Mouse (Mus musculus) CH12.LX (cell line): ENCODE measurements around the gene Ezh2. TPM values are rescaled to one million over a fixed set of nuclear protein-coding genes. Genes with fewer than 3 reads are reported as not detected.
A peak's percentile ranks its signal among the peaks of the same experiment; 100 is the strongest.

Experiments used
- DNase-seq: peaks from one replicate; pipeline ENCODE4 v3.0.0-alpha.2; 2013; ENCODE audit errors: extremely low read depth
- H3K27ac ChIP-seq: 2 replicates; pipeline ENCODE4 v1.5.1; 2012; ENCODE audit warnings: low read depth, mild to moderate bottlenecking, control low read depth, moderate library complexity; ENCODE audit not compliant: insufficient read depth
- H3K27me3 ChIP-seq: replicated peaks from 2 replicates; pipeline ENCODE3; 2012; ENCODE audit warnings: inconsistent platforms
- H3K36me3 ChIP-seq, 2 experiments: replicated peaks in 1 of 2; 2 replicates each; pipeline versions ENCODE3 to v1.6.1; 2012; ENCODE audit warnings: inconsistent platforms in 1 of 2, low read length in 1 of 2, mild to moderate bottlenecking in 1 of 2, mixed read lengths in 1 of 2, moderate library complexity in 1 of 2; ENCODE audit not compliant: control insufficient read depth in 1 of 2, insufficient read depth in 1 of 2
- H3K4me1 ChIP-seq, 2 experiments: 2 replicates each; pipeline ENCODE4 v1.6.1; 2012; ENCODE audit warnings: inconsistent platforms in 1 of 2, moderate library complexity in 1 of 2; ENCODE audit not compliant: insufficient read depth in 2 of 2, control insufficient read depth in 1 of 2
- H3K4me2 ChIP-seq: 2 replicates; pipeline ENCODE4 v1.6.1; 2012; ENCODE audit warnings: low read depth, mild to moderate bottlenecking, control low read depth; ENCODE audit not compliant: poor library complexity, insufficient read depth, severe bottlenecking
- H3K4me3 ChIP-seq, 3 experiments: fragments of 150-350 bp in 1 of 3; sonication (generic) in 1 of 3; replicated peaks in 1 of 3; 2 replicates each; pipeline versions ENCODE3 to v1.5.1; 2011 to 2012; ENCODE audit warnings: low read depth in 2 of 3, low read length in 2 of 3, mild to moderate bottlenecking in 2 of 3, moderate library complexity in 2 of 3, control low read depth in 1 of 3, improper control_type of control experiment in 1 of 3, inconsistent platforms in 1 of 3, mixed read lengths in 1 of 3; ENCODE audit not compliant: poor library complexity in 1 of 3
- H3K79me2 ChIP-seq: replicated peaks from 2 replicates; pipeline ENCODE4 v1.6.1; 2012; ENCODE audit warnings: mild to moderate bottlenecking, moderate library complexity; ENCODE audit not compliant: control insufficient read depth, poor library complexity, insufficient read depth, severe bottlenecking; ENCODE audit errors: extremely low read depth
- H3K9ac ChIP-seq: 2 replicates; pipeline ENCODE4 v1.6.1; 2012; ENCODE audit warnings: low read depth, mild to moderate bottlenecking, control low read depth, moderate library complexity; ENCODE audit not compliant: insufficient read depth
- H3K9me3 ChIP-seq: replicated peaks from 2 replicates; pipeline ENCODE3; 2012; ENCODE audit warnings: low read length, inconsistent platforms, mixed read lengths
- BHLHE40 ChIP-seq: IDR thresholded peaks from 2 replicates; pipeline ENCODE4 v1.6.1; 2011; ENCODE audit warnings: mild to moderate bottlenecking, low read depth, low read length, improper control_type of control experiment
- CHD2 ChIP-seq: IDR thresholded peaks from 2 replicates; pipeline ENCODE4 v1.6.1; 2011; ENCODE audit warnings: low read length, improper control_type of control experiment
- CTCF ChIP-seq, 2 experiments: IDR thresholded peaks in 1 of 2; conservative IDR thresholded peaks in 1 of 2; 2 replicates each; pipeline ENCODE4 v1.5.1; 2011 to 2012; ENCODE audit warnings: low read depth in 2 of 2, low read length in 2 of 2, improper control_type of control experiment in 1 of 2, inconsistent platforms in 1 of 2, mild to moderate bottlenecking in 1 of 2, moderate library complexity in 1 of 2
- E2F4 ChIP-seq: IDR thresholded peaks from 2 replicates; pipeline ENCODE4 v1.6.1; 2011; ENCODE audit warnings: low read depth, low read length, improper control_type of control experiment; ENCODE audit not compliant: insufficient replicate concordance
- ELF1 ChIP-seq: IDR thresholded peaks from 2 replicates; pipeline ENCODE4 v1.6.1; 2014; ENCODE audit warnings: low read depth, mild to moderate bottlenecking, inconsistent platforms, low read length, improper control_type of control experiment
- EP300 ChIP-seq: IDR thresholded peaks from 2 replicates; pipeline ENCODE4 v1.6.1; 2011; ENCODE audit warnings: low read length, improper control_type of control experiment
- ETS1 ChIP-seq: conservative IDR thresholded peaks from 2 replicates; pipeline ENCODE4 v1.6.1; 2012; ENCODE audit warnings: low read depth, mild to moderate bottlenecking, inconsistent platforms, low read length, improper control_type of control experiment, moderate library complexity
- GABPA ChIP-seq: IDR thresholded peaks from 2 replicates; pipeline ENCODE4 v1.6.1; 2012; ENCODE audit warnings: low read depth, low read length, improper control_type of control experiment, inconsistent platforms; ENCODE audit not compliant: insufficient replicate concordance
- IRF4 ChIP-seq: IDR thresholded peaks from 2 replicates; pipeline ENCODE4 v1.6.1; 2014; ENCODE audit warnings: low read depth, mild to moderate bottlenecking, inconsistent platforms, low read length, improper control_type of control experiment
- JUND ChIP-seq: conservative IDR thresholded peaks from 2 replicates; pipeline ENCODE4 v1.6.1; 2011; ENCODE audit warnings: low read depth, low read length, improper control_type of control experiment
- MAFK ChIP-seq: IDR thresholded peaks from 2 replicates; pipeline ENCODE4 v1.6.1; 2011; ENCODE audit warnings: low read length, improper control_type of control experiment; ENCODE audit not compliant: insufficient replicate concordance
- MAX ChIP-seq: IDR thresholded peaks from 2 replicates; pipeline ENCODE4 v1.6.1; 2011; ENCODE audit warnings: low read length, improper control_type of control experiment
- MAZ ChIP-seq: IDR thresholded peaks from 2 replicates; pipeline ENCODE4 v1.6.1; 2012; ENCODE audit warnings: low read depth, mild to moderate bottlenecking, inconsistent platforms, low read length, improper control_type of control experiment, moderate library complexity
- MXI1 ChIP-seq: IDR thresholded peaks from 2 replicates; pipeline ENCODE4 v1.6.1; 2011; ENCODE audit warnings: mild to moderate bottlenecking, low read depth, low read length, improper control_type of control experiment
- MYC ChIP-seq: IDR thresholded peaks from 2 replicates; pipeline ENCODE4 v1.6.1; 2011; ENCODE audit warnings: low read depth, mild to moderate bottlenecking, improper control_type of control experiment, low read length
- PAX5 ChIP-seq: IDR thresholded peaks from 2 replicates; pipeline ENCODE4 v1.6.1; 2012; ENCODE audit warnings: low read length, inconsistent platforms, mixed read lengths
- POLR2A ChIP-seq: IDR thresholded peaks from 2 replicates; pipeline ENCODE4 v1.6.1; 2011; ENCODE audit warnings: low read depth, mild to moderate bottlenecking, improper control_type of control experiment, low read length
- POLR2AphosphoS2 ChIP-seq: IDR thresholded peaks from 2 replicates; pipeline ENCODE4 v1.6.1; 2011; ENCODE audit warnings: low read depth, low read length, improper control_type of control experiment
- RAD21 ChIP-seq: IDR thresholded peaks from 2 replicates; pipeline ENCODE4 v1.6.1; 2011; ENCODE audit warnings: low read depth, mild to moderate bottlenecking, low read length, improper control_type of control experiment, moderate library complexity
- TCF12 ChIP-seq: IDR thresholded peaks from 2 replicates; pipeline ENCODE4 v1.6.1; 2014; ENCODE audit warnings: low read depth, mild to moderate bottlenecking, inconsistent platforms, low read length, improper control_type of control experiment
- USF1 ChIP-seq: IDR thresholded peaks from 2 replicates; pipeline ENCODE4 v1.6.1; 2014; ENCODE audit warnings: low read depth, mild to moderate bottlenecking, inconsistent platforms, low read length, improper control_type of control experiment
- USF2 ChIP-seq: conservative IDR thresholded peaks from 2 replicates; pipeline ENCODE4 v1.6.1; 2011; ENCODE audit warnings: low read depth, low read length, improper control_type of control experiment
- ZKSCAN1 ChIP-seq: IDR thresholded peaks from 2 replicates; pipeline ENCODE4 v1.6.1; 2012; ENCODE audit warnings: low read depth, inconsistent platforms, low read length, improper control_type of control experiment, borderline replicate concordance
- ZMIZ1 ChIP-seq: IDR thresholded peaks from 2 replicates; pipeline ENCODE4 v1.6.1; 2012; ENCODE audit warnings: low read depth, mild to moderate bottlenecking, inconsistent platforms, low read length, improper control_type of control experiment
- ZNF384 ChIP-seq: IDR thresholded peaks from 2 replicates; pipeline ENCODE4 v1.6.1; 2012; ENCODE audit warnings: low read depth, low read length, improper control_type of control experiment, inconsistent platforms
- dilution Hi-C: fragments of 300-500 bp; cut with MboI; formaldehyde crosslinking; loops from 2 replicates; pipeline ENCODE4 v1.14.3; 2020; ENCODE audit warnings: low sequenced_read_pairs; ENCODE audit not compliant: extremely low pct_unique_long_range_greater_than_20kb, extremely low pct_ligation_motif_present
- in situ Hi-C: fragments of 300-500 bp; cut with MboI; formaldehyde crosslinking; loops from 3 replicates; pipeline ENCODE4 v1.14.3; 2019; ENCODE audit warnings: low sequenced_read_pairs, low pct_ligation_motif_present, low pct_unique_long_range_greater_than_20kb, mixed read lengths
- polyA plus RNA-seq: library from polyadenylated mRNA; unstranded; fragments of >175 nt; gene quantifications from 2 replicates; pipeline ENCODE4 v1.2.1, GENCODE M21; 2012; ENCODE audit warnings: low read depth; ENCODE audit not compliant: insufficient read length
- total RNA-seq, 2 experiments: library from RNA; depleted of rRNA; stranded (reverse); fragments of 300-350 nt in 1 of 2; fragments of >200 nt in 1 of 2; gene quantifications; 2 replicates each; pipeline ENCODE4 v1.2.3; 2012 to 2014

Gene Ezh2
- total and polyA plus RNA-seq, 3 experiments = 66.3 to 154 (median 127) TPM

DNA sequence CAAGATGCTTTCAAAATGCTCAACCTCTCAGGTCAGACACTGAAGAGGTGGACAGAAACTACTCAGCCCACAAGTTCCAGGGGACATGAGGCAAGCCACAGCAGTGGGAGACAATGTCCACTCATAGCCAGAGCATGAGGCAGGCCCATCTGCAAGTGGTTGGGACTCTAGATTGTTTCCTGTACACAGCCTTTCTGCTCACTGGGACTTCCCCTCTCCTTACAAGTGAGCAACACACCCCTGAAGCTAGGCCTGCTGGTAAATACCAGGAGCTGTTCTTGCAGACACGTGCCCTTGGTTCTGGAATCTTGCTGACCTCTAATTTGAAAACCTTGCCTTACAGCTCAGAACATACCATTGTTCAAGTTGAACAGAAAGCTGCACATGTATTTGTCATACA lies 62.6 kb downstream of the Ezh2 start (continued):
- TF ChIP-seq MAZ (peak; percentile 36; the same call in 1 of the 2 replicates), TCF12 (peak; percentile 87), USF2 (peak; percentile 20), MAX (peak; percentile 93), MXI1 (peak; percentile 95), POLR2A (no peak; the same call in 1 of the 2 replicates), JUND (peak; percentile 81)

DNA sequence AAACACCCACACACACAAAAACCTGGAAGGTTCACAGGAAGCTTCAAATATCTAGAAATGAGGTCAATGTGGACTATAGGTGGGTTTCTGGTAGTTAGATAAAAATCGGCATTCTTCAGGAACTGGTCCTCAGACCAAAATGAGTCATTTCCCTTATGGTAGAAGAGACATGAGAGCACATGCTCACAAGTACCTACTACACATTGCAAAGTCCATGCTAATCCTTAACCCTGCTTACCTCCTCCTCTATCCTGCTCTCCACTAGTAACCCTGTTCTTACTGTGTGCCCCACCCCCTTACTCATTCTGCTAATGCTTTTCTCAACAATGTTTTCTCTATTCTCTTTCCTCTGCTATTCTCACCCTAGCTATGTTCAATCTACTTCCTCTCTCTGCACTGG lies 67.5 kb downstream of the Ezh2 start:
- H3K36me3 ChIP-seq = peaks cover 66 to 93% of the 10 kb centered on the region in 2 experiments
- in situ Hi-C loops = no loop called here
- TF ChIP-seq ZMIZ1 (no peak), EP300 (peak; percentile 11; the same call in 1 of the 2 replicates), ETS1 (0 out of 2 replicates have a peak, but pooled peaks have one; percentile 9), MAX (peak; percentile 40; the same call in 1 of the 2 replicates), CHD2 (peak; percentile 23; the same call in 1 of the 2 replicates), MAZ (no peak), PAX5 (no peak), USF1 (no peak), ELF1 (no peak), GABPA (no peak), IRF4 (peak; percentile 23; the same call in 1 of the 2 replicates), MAFK (no peak), POLR2AphosphoS2 (no peak; the same call in 1 of the 2 replicates), MYC (peak; percentile 83), BHLHE40 (peak; percentile 25; the same call in 1 of the 2 replicates)

DNA sequence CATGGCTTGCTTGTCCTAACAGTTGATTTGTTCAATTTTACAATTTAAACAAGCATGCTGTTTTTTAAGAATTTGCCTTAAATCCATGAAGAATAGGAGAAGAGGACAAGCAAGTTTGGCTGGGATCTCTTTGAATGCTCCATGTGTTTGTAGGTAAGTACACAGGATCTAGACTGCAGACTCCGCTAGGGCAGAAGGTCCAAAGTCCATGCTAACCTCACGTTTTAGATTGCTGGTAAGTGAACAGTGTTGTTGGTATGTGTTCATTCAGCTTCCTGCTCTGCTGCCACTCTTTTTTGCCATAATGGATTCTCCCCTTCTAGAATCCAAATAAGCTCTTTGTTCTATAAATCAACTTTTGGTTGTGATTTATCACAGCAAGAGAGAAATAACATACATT lies 68.0 kb downstream of the Ezh2 start:
- peaks cover 70 to 94% of the 10 kb centered on the region in 2 experiments for H3K36me3 ChIP-seq
- in situ Hi-C loops = no loop called here
- no peak overlapping the region for H3K4me3 ChIP-seq
- H3K27me3 ChIP-seq = no peaks in the 10 kb centered on the region
- no peak overlapping the region for H3K27ac ChIP-seq
- dilution Hi-C loops = no loop called here
- H3K79me2 ChIP-seq = no peaks in the 10 kb centered on the region
- TF ChIP-seq USF1 (no peak), POLR2A (no peak), E2F4 (no peak), TCF12 (no peak), BHLHE40 (no peak), ELF1 (no peak), RAD21 (no peak), CTCF (conservative IDR thresholded peaks at IDR 0.05 in 1 of 2, IDR thresholded peaks at IDR 0.05 in 1 of 2; ENCODE audit: low read depth in 2 of 2, low read length in 2 of 2) (no peak), ZNF384 (no peak), CHD2 (no peak), ZKSCAN1 (no peak), MAZ (no peak), ZMIZ1 (no peak), EP300 (no peak)
- H3K9me3 ChIP-seq = no peaks in the 10 kb centered on the region
- H3K4me2 ChIP-seq = no peak overlapping the region
- DNase-seq = no peak
- H3K4me1 ChIP-seq = peaks cover 3 to 24% of the 10 kb centered on the region in 2 experiments; a peak in 3 of 4 replicates
- H3K9ac ChIP-seq = no peak overlapping the region

More for the DNA sequence above, 67.5 kb downstream of the Ezh2 start:
- Histone ChIP-seq H3K4me3 (no peak overlapping the region), H3K79me2 (no peaks in the 10 kb centered on the region), H3K4me2 (no peak overlapping the region), H3K4me1 (peaks cover 6 to 29% of the 10 kb centered on the region in 2 experiments), H3K27me3 (no peaks in the 10 kb centered on the region), H3K27ac (peak overlapping the region; percentile 61; the same call in 1 of the 2 replicates), H3K9ac (no peak overlapping the region), H3K9me3 (no peaks in the 10 kb centered on the region)
- DNase-seq = peak; percentile 28
- dilution Hi-C loops = no loop called here
